In the genomic region with DNA sequence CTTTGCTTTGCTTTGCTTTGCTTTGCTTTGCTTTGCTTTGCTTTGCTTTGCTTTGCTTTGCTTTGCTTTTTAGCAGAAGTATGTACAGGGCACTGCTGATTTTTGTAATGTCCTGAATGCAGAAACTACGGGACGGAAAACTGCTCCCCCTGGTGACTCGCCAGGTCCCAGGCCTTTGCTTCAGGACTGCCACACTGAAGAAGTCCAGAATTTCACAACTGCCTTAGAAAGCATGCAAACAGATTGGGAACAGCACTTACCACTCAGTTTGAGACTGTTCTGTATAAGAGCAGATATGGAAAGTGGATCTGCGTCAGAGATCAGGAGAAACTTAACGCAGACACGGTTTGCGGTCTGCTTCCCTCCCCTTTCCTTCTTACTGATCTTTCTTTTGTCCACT, we compare ENCODE assay signal across 8 mouse cellular contexts.
A peak's percentile ranks its signal among the peaks of the same experiment; 100 is the strongest.
DNase-seq lines count a peak whose midpoint lies in the region; ATAC-seq lines count a peak whose summit lies in the region.

No protein-coding gene starts in this region.

- H3K27ac ChIP-seq in liver, embryonic 12.5 days, result no peak overlapping the region
- H3K27ac ChIP-seq in hindbrain, embryonic 14.5 days, result peak overlapping the region; percentile 87
- peak overlapping the region; percentile 85 for H3K27ac ChIP-seq in stomach, embryonic 16.5 days (ENCODE audit: low read length)

- peaks cover 15% of the 10 kb centered on the region for H3K4me1 ChIP-seq in liver, embryonic 12.5 days
- H3K4me1 ChIP-seq in hindbrain, embryonic 14.5 days (replicated peaks; ENCODE audit: control insufficient read depth, insufficient read depth, low read length), result peaks cover 28% of the 10 kb centered on the region
- H3K4me1 ChIP-seq in stomach, embryonic 16.5 days (ENCODE audit: control insufficient read depth, insufficient read depth, low read length), result peaks cover 38% of the 10 kb centered on the region

- H3K27me3 ChIP-seq in liver, embryonic 12.5 days (replicated peaks), result peaks cover 28% of the 10 kb centered on the region; the same call in 1 of the 2 replicates
- no peaks in the 10 kb centered on the region for H3K27me3 ChIP-seq in hindbrain, embryonic 14.5 days (ENCODE audit: control insufficient read depth, insufficient read depth, low read length)
- no peaks in the 10 kb centered on the region for H3K27me3 ChIP-seq in stomach, embryonic 16.5 days (ENCODE audit: control insufficient read depth, insufficient read depth, low read length)

- DNase-seq in liver, result peak; percentile 53
- peak; percentile 77 to 78 for DNase-seq in cerebellum, postnatal 14 days
- peak; percentile 54 to 61 for DNase-seq in gastrocnemius, adult 8-10 months (ENCODE audit: low spot score in 2 of 2)
- peak; percentile 66 for DNase-seq in hindbrain, embryonic 14.5 days (ENCODE audit: low spot score)
- peak; percentile 56 to 75 for DNase-seq in layer of hippocampus, postnatal 14 days (ENCODE audit: low spot score in 2 of 2)

- ATAC-seq in liver, embryonic 12.5 days, result no peak
- peak; percentile 46; the same call in 1 of the 2 replicates for ATAC-seq in hindbrain, embryonic 14.5 days (ENCODE audit: low FRiP score)
- ATAC-seq in megakaryocyte progenitor cell, adult 5-6 weeks (replicated peaks; ENCODE audit: poor library complexity), result peak; percentile 52
- peak; percentile 59; the same call in 1 of the 2 replicates for ATAC-seq in stomach, embryonic 16.5 days (ENCODE audit: insufficient read depth, low FRiP score)

- H3K9me3 ChIP-seq in liver, embryonic 12.5 days (replicated peaks), result no peaks in the 10 kb centered on the region
- no peaks in the 10 kb centered on the region for H3K9me3 ChIP-seq in hindbrain, embryonic 14.5 days (ENCODE audit: control insufficient read depth, low read length)
- no peaks in the 10 kb centered on the region for H3K9me3 ChIP-seq in stomach, embryonic 16.5 days (replicated peaks; ENCODE audit: control insufficient read depth, low read length)

- no peak overlapping the region for H3K4me3 ChIP-seq in liver, embryonic 12.5 days
- no peak overlapping the region for H3K4me3 ChIP-seq in hindbrain, embryonic 14.5 days (replicated peaks; ENCODE audit: low read length)
- no peak overlapping the region for H3K4me3 ChIP-seq in stomach, embryonic 16.5 days (replicated peaks; ENCODE audit: low read length)

- H3K9ac ChIP-seq in liver, embryonic 12.5 days, result no peak overlapping the region
- H3K9ac ChIP-seq in hindbrain, embryonic 14.5 days, result peak overlapping the region; percentile 22; the same call in 1 of the 2 replicates
- H3K9ac ChIP-seq in stomach, embryonic 16.5 days (ENCODE audit: low read length), result peak overlapping the region; percentile 46; the same call in 1 of the 2 replicates

- WGBS in liver, embryonic 12.5 days (ENCODE audit: insufficient replicate concordance), result 29% methylated on average over 7 of the region's 7 CpGs
- WGBS in hindbrain, embryonic 14.5 days, result 10% methylated on average over 7 of the region's 7 CpGs
- 13% methylated on average over 7 of the region's 7 CpGs for WGBS in stomach, embryonic 16.5 days

- H3K36me3 ChIP-seq in liver, embryonic 12.5 days, result no peaks in the 10 kb centered on the region
- H3K36me3 ChIP-seq in hindbrain, embryonic 14.5 days (replicated peaks; ENCODE audit: control insufficient read depth, insufficient read depth), result no peaks in the 10 kb centered on the region
- no peaks in the 10 kb centered on the region for H3K36me3 ChIP-seq in stomach, embryonic 16.5 days (ENCODE audit: control insufficient read depth, insufficient read depth, low read length)

- no peak overlapping the region for H3K4me2 ChIP-seq in liver, embryonic 12.5 days
- H3K4me2 ChIP-seq in hindbrain, embryonic 14.5 days (replicated peaks), result 0 out of 2 replicates have a peak overlapping the region, but pooled peaks have one; percentile 16
- H3K4me2 ChIP-seq in stomach, embryonic 16.5 days (ENCODE audit: low read depth, low read length), result peak overlapping the region; percentile 32
